Mouse (Mus musculus): ENCODE measurements around the gene Ctnna3.

The Ctnna3 gene

DNA sequence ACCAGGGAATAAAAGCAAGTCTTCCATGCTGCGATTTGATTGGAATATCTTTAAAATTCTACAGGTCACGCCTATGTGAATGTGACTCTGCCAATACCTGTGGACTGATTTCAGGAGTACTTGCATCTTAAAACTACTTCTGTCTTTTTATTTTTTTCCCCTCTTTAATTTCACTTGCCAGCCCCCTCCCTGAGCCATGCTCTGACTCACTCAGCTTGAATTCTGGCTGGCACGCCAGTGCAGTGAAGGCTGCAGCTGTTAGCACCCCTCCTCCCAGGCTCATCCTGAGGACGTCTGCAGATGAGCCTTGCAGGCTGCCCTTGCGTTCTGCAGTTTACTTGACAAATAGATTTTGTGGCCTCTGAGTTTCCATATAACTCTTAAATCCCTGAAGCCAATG lies 646.0 kb downstream of the Ctnna3 start:
- DNase-seq (ENCODE audit: low read depth, low spot score), result no peak

DNA sequence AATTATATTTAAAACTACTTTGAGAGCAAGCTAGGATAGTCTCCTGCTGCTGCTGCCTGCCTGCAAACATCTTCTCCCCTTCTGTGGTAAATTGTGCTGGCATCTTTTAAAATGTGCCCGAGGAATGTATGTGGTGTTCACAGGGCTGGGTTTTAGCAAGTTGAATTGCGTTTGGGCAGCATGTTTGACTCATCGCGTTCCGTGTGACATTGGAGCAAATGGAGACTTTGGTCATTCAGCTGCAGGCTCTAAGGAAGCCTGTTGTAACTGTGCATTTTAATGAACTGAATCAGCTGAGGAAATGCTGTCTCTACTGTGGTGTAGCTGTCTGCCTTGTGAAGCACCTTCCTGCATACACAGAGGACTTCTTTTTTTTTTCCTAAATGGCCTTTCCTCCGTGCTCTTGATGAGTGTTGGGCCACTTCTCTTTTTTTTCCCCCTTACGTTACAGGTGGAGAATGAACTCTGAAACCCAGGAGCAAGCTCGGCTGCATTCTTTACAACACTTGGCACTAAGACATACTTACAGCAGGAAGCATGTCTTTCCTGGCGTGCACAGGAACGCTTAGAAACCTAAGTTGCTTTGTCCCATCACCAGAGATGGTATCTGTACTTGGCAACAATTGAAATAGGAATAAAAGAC lies 646.6 kb downstream of the Ctnna3 start:
- DNase-seq (ENCODE audit: low read depth, low spot score), result no peak

DNA sequence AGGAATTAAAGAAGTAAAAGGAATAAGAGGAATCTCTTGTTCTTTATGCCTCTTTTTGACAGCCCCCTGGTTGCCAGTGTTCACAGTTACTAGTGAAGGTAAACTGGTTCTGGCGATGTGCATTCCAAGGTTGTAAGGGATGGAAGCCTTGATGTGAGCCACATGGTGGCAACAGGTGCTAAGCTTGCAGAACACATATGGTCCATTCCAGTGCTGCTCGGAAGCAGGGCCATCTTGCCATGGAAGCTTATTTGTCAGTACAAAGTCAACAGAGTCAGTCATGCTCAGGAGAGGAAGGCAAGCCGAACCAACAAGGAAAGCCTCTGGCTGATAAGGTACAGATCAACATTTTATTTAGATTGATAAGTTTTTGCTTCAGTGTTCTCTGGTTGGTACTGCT lies 652.4 kb downstream of the Ctnna3 start:
- no peak for DNase-seq (ENCODE audit: low read depth, low spot score)

DNA sequence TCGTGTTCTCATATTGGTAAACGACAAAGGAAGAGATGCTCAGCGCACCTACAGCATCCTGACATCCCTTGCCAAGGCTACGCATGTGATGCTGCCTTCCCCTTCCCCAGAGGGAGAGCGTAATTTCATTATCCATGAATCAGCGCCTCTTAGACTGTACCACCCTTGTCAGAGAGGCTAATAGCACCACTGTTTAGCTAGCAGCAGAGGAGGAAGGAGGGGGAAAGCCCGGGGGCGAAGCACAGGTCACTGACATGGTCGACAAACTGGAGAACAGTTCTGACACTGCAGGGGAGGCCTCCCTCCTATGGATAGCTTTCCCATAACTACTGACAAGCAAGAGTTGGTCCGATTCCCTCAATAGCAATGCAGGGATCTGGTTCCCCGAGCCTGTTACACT lies 653.9 kb downstream of the Ctnna3 start:
- DNase-seq (ENCODE audit: low read depth, low spot score), result no peak

DNA sequence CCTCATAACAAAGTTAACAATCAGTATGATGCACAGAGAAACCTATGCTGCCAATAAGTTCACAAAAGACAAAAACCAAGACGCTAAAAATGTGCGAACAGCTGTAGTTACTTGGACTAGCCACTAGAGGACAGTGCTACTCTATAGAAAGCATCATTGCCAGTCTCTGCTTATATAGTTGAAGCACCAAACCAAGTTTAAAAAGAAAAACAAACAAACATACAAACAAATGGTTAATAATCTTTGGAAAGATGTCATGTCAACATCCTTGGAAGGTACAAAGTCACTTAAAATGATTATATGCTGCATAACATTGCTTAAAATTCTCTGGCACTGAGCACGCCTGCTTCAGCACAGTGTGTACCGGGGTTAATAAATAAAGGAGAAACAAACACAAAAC lies 654.6 kb downstream of the Ctnna3 start:
- peak; percentile 39 for DNase-seq (ENCODE audit: low read depth, low spot score)

DNA sequence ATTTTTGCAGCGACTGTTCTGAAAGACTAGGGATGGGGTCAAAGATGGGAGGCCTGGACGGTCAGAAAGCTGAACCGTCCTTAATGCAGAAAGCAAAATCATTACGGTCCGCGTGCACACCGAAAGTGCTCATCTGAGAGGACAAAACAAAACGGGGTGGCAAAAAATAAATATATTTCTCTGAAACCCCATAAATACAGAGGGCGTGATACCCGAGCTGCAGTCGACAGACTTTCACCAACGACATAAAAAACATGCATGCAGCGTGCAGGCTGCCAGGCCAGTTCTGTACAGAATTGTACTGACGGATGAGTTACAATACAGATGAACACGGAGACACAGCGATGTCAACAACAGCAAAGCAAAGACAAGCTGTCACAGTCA lies 656.3 kb downstream of the Ctnna3 start:
- DNase-seq (ENCODE audit: low read depth, low spot score), result no peak

DNA sequence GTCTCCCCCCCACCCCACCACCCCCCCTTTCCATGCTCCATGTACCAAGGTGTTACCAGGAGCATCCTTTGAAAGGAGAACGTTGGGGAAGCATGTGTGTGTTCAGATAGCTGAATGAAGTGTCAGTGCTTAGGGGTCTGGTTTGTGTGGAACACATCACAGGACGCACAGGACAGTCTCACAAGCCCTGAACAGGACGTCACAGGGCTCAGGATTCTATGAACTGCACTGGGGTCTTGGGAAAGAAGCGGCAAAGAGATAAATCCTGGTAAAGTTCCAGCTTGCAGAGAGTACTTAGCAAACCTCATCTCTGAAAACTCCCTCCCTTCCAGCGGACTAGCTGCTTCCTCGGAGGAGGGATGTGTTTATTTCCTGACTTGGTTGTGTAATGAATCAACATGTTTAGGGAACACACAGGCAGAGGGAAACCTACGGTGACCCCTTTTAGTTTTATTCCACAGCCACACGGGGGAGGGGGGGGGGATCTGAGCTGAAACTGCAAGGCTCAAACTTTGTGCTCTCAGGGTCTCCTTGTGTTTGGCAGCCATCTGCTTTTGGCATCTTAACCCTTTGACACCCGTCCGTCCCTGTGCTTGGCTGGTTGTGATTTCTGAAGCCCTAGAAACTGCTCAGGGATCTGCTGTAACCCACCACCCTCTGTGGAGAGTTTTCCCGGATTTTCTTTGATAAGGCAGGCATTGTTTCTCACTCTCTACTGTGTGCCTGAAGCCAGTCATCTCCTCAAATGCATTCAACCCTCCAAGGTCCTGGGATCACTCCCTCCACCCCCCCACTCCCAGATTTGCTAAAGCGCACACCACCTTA lies 656.9 kb downstream of the Ctnna3 start:
- DNase-seq (ENCODE audit: low read depth, low spot score), result no peak

DNA sequence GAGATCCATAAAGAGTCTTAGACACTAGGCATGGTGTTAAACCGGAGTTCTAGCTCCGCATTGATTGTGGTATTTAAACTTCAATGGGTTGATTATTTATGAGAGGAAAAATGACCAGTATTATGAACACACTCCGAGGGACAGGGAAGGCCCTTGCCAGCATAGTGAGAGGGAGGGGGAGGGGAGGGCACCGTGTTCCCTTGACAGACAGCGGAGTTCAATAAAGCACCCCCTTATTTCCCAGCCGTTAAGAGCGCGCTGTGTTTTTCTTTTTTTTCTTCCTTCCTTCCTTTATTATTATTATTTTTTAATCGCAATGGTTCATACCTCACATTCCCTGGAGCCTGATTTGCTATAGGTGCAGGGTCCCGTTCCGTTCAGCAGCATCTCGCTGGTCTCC lies 657.6 kb downstream of the Ctnna3 start:
- DNase-seq (ENCODE audit: low read depth, low spot score), result no peak

DNA sequence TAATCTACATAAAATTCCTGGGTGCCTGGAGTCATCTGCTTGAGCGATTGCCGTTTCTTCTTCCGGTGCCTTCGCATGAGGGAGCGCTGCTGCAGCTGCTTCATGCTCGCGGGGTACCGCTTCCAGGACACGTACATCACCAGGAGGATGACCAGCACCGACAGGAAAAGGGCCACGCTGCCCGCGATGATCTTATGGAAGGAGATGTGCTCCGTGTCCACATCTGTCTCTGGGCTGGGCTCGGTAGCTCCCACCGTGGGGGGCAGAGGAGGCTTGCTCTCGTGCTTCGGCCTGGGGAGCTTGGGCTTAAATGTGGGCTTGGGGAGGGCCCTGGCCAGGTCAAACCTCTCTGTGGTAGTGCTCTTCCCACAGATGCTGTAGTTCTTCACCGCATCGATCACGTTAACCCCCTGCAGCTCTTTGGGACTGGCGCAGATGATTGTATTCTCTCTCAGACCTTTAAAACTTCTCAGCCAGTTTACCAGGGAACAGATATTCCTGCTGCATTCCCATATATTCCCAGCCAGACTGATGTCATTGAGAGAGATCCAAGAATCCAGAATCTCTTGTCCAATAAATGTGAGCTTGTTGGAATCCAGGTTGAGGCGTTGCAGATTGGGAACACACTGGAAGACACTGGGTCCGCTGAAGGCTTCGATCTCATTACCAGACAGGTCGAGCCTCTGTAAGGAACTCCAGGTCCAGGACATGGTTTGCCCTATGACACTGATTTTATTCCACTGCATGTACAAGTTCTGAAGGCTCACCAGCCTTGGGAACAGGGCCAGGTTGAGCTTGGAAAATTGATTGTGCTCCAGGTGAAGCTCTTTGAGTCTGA lies 658.3 kb downstream of the Ctnna3 start:
- no peak for DNase-seq (ENCODE audit: low read depth, low spot score)

DNA sequence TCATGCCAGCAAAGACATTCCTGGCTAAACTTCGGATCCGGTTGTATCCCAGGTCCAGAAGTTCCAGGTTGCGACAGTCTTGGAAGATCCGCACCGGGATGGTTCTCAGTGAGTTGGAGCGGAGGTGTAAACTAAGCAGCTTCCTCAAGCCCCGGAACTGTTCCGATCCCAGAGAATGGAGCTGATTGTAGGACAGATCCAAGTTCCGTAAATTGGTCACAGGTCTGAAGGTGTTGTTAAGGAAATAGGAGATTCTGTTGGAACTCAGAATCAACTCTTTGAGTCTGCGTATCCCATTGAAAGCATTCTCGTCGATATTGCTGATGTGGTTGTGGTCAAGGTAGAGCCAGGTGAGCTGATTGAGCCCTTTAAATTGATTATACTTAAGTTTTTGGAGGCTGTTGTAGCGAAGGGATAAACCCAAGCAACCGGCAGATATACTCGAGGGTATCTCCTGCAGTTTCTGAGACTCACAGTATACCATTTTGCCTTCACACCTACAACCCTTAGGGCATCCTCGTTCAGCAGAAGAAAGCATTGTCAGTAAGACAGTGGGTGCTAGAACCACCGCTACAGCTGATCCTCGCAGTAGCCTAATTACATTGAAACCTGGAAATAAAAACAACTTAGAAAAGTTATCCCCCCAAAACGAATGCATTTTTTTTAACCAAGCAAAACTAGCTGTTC lies 659.0 kb downstream of the Ctnna3 start:
- DNase-seq (ENCODE audit: low read depth, low spot score), result no peak

DNA sequence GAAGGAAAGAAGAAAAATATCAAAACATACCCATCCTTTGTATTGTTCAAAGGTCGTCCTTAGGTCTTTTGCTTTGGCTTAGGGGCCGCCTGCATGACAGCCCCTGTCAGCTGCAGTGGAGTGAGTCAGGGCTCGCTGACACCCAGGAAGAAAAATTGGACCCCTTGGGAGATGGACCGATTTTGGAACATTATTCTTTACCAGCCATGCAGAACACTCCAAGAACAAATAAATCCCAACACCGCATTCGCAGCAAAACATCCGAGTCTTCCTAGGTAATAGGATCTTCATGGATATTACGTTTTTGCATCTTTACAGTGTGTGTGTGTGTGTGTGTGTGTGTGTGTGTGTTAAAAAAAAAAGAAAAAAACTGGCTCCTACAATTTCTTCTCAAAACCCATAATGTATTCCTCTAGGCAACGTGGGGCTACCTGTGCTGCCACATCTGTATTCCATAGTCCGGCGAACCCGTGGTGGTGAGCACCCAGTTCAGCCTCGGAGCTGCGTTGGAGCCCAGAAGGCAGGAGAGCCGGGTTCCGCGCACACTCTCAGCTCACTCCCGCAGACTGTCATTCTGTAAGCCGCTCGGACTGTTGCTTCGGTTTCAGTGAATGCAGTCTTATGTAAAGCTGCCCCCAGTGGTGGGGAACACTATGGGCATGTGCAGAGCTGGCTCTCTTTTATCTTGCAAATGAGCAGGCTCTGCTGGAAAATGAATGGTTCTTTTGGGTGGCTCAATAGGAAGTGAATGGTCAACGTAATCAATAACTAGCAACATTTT lies 660.0 kb downstream of the Ctnna3 start, which contains the start of gene Lrrtm3:
TSS of gene Lrrtm3 (minus strand) at position 598 of the 781 bp plus-strand sequence.
- DNase-seq (ENCODE audit: low read depth, low spot score), result peak; percentile 93

DNA sequence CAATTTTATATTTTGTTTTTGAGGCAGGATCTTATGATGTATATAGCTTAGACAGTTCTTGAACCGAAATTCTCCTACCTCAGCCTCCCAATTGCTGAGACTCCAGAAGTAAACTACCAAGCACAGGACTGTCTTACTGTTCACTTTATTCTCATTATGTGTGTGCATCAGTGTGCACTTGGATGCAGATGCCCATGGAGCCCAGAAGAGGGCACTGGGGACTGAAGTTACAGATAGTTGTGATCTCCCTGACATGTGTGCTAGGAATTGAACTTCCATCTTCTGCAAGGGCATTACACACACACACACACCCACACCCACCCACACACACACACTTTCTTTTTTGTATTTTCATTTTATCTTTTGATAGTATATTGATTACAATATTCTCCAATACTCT lies 666.6 kb downstream of the Ctnna3 start:
- DNase-seq (ENCODE audit: low read depth, low spot score), result no peak

DNA sequence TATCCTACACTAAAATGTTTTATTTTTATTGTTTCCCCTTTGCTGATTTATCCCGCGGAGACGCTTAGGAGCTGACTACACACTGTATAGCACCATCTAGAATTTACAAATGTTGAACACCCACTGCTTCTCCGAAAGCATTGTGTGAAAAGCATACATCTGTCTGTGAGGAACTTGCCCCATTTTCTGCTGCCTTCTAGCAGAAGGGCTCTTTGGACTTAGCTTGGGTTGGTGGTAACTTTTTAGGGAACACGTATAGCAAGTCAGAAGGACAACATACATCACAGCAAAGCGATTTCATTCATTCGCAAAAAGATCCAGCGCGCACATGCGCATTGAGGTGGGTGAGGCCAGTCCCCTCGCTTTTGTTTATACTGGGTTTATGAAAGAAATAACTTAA lies 685.3 kb downstream of the Ctnna3 start:
- DNase-seq (ENCODE audit: low read depth, low spot score), result no peak

DNA sequence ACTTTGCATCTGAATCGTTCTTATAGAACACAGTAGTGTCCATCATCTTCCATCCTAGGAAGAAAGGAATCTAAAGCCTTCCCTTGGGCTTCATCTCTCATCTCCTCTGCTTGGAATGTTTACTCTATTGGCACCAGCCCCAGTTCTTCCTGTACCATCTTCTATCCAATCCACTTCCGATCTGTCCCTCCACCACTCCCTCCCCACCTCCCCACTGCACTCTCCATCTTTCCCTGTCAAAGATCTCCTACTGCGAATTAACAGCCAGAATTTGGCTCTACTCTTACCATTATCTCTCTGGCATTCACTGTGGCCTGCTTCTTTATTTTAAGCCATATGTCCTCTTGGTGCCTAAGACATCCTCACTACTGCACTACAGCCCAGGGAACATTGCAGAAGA lies 688.9 kb downstream of the Ctnna3 start:
- DNase-seq (ENCODE audit: low read depth, low spot score), result no peak

DNA sequence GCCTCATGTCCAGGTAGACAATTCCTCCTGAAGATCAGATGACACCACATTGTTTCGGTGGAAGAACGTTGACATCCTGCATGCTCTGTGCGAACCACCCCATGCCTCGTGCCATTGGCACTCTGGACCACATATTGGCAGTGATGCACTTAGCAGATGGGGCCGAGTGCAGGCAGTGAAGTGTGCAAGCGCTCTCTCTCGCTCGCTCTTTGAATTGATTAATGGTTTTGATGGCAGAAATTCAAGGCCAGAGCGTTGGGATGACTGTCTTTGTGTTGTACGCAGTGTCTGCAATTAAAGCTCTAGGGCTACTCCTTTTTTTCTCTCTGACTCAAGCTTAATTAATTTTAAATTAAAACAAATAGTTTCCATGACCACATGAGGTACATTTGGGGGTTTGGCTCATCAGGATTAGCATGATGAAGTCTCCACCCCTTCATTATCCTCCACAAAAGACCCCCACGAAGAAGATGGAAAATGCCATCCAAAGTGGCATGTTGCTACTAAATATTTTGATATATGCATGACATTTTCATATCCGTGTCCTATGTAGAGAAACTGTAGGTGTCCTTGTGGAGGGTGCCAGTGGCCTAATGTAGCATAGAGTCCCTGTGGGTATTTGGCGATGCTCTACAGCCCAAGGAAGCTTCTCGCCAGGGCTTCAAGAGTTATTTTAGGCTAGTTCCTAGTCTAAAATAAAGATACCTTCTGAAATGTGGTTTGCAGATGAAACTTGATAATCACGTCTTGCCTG lies 700.7 kb downstream of the Ctnna3 start:
- no peak for DNase-seq (ENCODE audit: low read depth, low spot score)

DNA sequence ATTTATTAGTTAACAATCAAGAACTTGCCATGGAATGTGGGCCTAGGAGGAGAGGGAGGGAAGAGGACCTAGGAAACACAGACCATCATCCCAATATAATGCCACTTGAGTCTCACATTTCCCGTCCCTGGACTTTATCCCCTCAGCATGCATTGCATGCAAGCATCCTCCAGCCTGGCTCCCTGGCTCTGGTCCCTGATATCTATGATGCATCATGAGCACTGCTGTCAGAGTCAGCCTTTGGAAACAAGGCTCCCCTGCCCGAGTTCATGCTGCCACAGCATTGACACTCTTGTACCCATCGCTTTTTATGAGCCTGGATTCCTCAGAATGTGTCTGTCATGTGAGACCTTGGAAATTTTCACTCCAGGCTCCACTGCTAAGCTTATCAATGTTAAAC lies 703.6 kb downstream of the Ctnna3 start:
- no peak for DNase-seq (ENCODE audit: low read depth, low spot score)

DNA sequence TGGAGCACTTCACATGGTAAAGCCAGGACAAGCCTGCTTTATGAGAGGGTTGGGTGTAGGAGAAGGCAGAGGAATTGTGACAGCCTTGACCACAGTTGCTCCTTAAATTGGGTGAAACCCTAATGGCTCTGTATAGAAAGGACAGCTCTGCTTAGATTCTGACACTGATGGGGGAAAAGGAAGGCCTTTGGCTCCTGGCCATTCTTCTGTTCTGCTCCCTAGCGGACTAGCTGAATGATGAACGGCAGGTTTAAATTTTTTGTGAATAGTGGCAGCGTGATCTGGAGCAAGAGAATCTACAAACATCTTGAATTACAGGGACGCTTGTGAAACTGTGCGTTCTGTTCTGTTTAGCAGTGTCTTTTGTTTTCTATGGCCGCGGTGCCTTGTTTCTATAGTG lies 705.6 kb downstream of the Ctnna3 start:
- DNase-seq (ENCODE audit: low read depth, low spot score), result no peak

DNA sequence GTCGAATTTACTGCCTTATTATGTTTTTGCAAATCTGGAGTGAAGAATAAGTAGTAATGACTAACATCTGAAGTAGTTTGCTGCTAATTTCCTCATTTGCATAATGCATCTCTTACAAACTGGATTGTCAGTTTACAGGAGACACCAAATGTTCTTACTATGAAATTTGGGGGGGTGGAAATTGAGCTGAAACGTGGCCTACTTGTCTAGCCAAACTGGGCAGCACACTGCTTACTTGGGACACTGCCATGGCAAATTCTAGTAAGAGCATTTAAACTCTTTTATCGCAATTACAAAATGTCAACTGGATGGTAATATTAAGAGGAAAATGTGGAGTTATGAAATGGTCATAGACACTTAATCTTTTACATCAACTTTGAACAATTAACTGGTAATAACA lies 716.6 kb downstream of the Ctnna3 start:
- no peak for DNase-seq (ENCODE audit: low read depth, low spot score)

DNA sequence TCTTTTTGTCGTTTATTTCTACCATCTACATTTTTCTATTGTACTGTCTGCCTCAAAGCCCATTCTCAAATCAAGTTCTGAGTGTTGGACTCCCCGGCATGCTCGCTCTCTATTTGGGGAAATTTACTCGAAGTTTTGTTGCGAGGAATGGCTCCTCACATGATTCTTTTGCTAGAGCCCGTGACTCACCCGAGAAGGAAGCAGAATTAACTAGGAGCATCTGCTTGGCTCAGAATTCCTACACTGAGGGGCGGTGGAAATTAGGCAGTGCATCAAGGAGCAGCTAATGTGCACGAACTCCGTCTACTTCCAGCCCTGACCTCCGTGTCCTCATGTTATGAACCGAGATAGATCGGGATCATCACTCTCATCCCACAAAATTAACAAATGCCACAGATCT lies 751.8 kb downstream of the Ctnna3 start:
- DNase-seq (ENCODE audit: low read depth, low spot score), result no peak

DNA sequence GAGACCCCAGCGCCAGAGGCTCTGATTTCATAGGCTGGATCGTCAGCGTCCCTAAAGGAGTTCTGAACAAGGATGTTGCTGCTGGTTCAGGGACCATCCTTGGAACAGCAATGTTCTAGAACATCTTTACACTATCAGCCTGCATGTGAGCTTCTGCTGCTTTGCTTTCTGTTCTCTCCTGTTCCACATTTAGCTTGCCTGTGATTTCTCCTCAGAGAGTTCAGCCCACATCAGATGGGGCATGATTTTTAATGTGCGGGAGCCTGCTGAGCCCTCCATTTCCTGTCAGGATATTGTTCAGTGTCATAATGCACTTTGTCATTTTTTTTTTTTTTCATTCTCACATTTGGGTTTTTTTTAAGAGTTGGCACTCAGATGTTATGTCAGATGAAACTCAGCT lies 752.8 kb downstream of the Ctnna3 start:
- no peak for DNase-seq (ENCODE audit: low read depth, low spot score)

Data from R1 (cell line).